ENCODE assay signal across 10 mouse cellular contexts in genomic region chr13:56704596-56704995, GRCm38 (mm10). TPM values are rescaled to one million over a fixed set of nuclear protein-coding genes. Genes with fewer than 3 reads are reported as not detected.
DNase-seq lines count a peak whose midpoint lies in the region; ATAC-seq and TF ChIP-seq lines count a peak whose summit lies in the region.
"Had no signal": no experiment of that assay in that cellular context is flagged by ENCODE, and none has a peak within 500 bp of the region (broad histone marks: within the 10 kb centered on the region; RNA-seq: fewer than 3 reads in every experiment).

No protein-coding gene starts in this region.

- H3K4me3 ChIP-seq in kidney, embryonic 14.5 days (ENCODE audit: low read length): peak overlapping the region; percentile 79
- H3K4me3 ChIP-seq in embryonic facial prominence, embryonic 14.5 days (ENCODE audit: low read depth, low read length): peak overlapping the region; percentile 80
- H3K4me3 ChIP-seq in midbrain, postnatal 0 days (ENCODE audit: low read depth, low read length): peak overlapping the region; percentile 74; the same call in 1 of the 2 replicates

- ATAC-seq in kidney, embryonic 14.5 days (ENCODE audit: low FRiP score, low TSS enrichment): no peak
- no peak for ATAC-seq in embryonic facial prominence, embryonic 14.5 days (ENCODE audit: low read depth)
- ATAC-seq in midbrain, postnatal 0 days (ENCODE audit: low FRiP score): no peak
- ATAC-seq in megakaryocyte progenitor cell, adult 5-6 weeks (replicated peaks; ENCODE audit: poor library complexity): no peak

- H3K4me2 ChIP-seq in kidney, embryonic 14.5 days (replicated peaks; ENCODE audit: low read depth, low read length): peak overlapping the region; percentile 83
- peak overlapping the region; percentile 58 for H3K4me2 ChIP-seq in embryonic facial prominence, embryonic 14.5 days (ENCODE audit: low read depth, low read length)
- peak overlapping the region; percentile 60 for H3K4me2 ChIP-seq in midbrain, postnatal 0 days (ENCODE audit: low read depth, low read length, poor library complexity, severe bottlenecking)

- 61% methylated on average over 2 of the region's 2 CpGs for WGBS in kidney, embryonic 14.5 days
- WGBS in embryonic facial prominence, embryonic 14.5 days: 39% methylated on average over 2 of the region's 2 CpGs
- WGBS in midbrain, postnatal 0 days: 69% methylated on average over 2 of the region's 2 CpGs

- no peak for DNase-seq in kidney, postnatal 36 days
- DNase-seq in embryonic facial prominence, embryonic 14.5 days (ENCODE audit: low spot score): no peak
- DNase-seq in induced T-regulatory cell, adult 2 months (ENCODE audit: low read depth): peak; percentile 29
- DNase-seq in midbrain, postnatal 0 days (ENCODE audit: low spot score): no peak
- DNase-seq in adrenal gland, postnatal 10 days: no peak
- no peak for DNase-seq in urinary bladder, adult 2 months (ENCODE audit: low spot score)
- DNase-seq: cerebellum, postnatal 36 days had no signal

- peaks cover 35% of the 10 kb centered on the region for H3K4me1 ChIP-seq in kidney, embryonic 14.5 days (ENCODE audit: control insufficient read depth, insufficient read depth, low read length)
- peaks cover 43% of the 10 kb centered on the region for H3K4me1 ChIP-seq in embryonic facial prominence, embryonic 14.5 days (ENCODE audit: control insufficient read depth, insufficient read depth, low read length)
- H3K4me1 ChIP-seq in midbrain, postnatal 0 days (ENCODE audit: insufficient read depth, low read length): peaks cover 17% of the 10 kb centered on the region; the same call in 1 of the 2 replicates

- H3K9me3 ChIP-seq in kidney, embryonic 14.5 days (ENCODE audit: control insufficient read depth, low read length): no peaks in the 10 kb centered on the region
- no peaks in the 10 kb centered on the region for H3K9me3 ChIP-seq in embryonic facial prominence, embryonic 14.5 days (ENCODE audit: control insufficient read depth, low read length)
- H3K9me3 ChIP-seq in midbrain, postnatal 0 days (ENCODE audit: low read length): no peaks in the 10 kb centered on the region

- H3K9ac ChIP-seq in kidney, embryonic 14.5 days (ENCODE audit: low read depth, low read length): peak overlapping the region; percentile 98
- peak overlapping the region; percentile 99; the same call in 1 of the 2 replicates for H3K9ac ChIP-seq in embryonic facial prominence, embryonic 14.5 days (ENCODE audit: low read depth, low read length)
- no peak overlapping the region for H3K9ac ChIP-seq in midbrain, postnatal 0 days (replicated peaks; ENCODE audit: low read length, poor library complexity, severe bottlenecking)

- H3K36me3 ChIP-seq in kidney, embryonic 14.5 days (ENCODE audit: control insufficient read depth, insufficient read depth, low read length): peaks cover 20% of the 10 kb centered on the region
- H3K36me3 ChIP-seq in embryonic facial prominence, embryonic 14.5 days (ENCODE audit: control insufficient read depth, insufficient read depth, low read length): peaks cover 18% of the 10 kb centered on the region; the same call in 1 of the 2 replicates
- peaks cover 7% of the 10 kb centered on the region; the same call in 1 of the 2 replicates for H3K36me3 ChIP-seq in midbrain, postnatal 0 days (ENCODE audit: insufficient read depth, low read length)

- H3K27ac ChIP-seq in kidney, embryonic 14.5 days (ENCODE audit: low read depth, low read length): no peak overlapping the region
- H3K27ac ChIP-seq in embryonic facial prominence, embryonic 14.5 days (replicated peaks; ENCODE audit: low read depth, low read length): no peak overlapping the region
- H3K27ac ChIP-seq in midbrain, postnatal 0 days (ENCODE audit: low read depth, low read length): no peak overlapping the region
- H3K27ac ChIP-seq: left cerebral cortex, adult 2 months had no signal

- TF ChIP-seq CTCF in midbrain, postnatal 0 days (IDR thresholded peaks at IDR 0.05): no peak

- no peaks in the 10 kb centered on the region for H3K27me3 ChIP-seq in kidney, embryonic 14.5 days (ENCODE audit: control insufficient read depth, insufficient read depth, low read length)
- H3K27me3 ChIP-seq in embryonic facial prominence, embryonic 14.5 days (replicated peaks; ENCODE audit: control insufficient read depth, insufficient read depth, low read length): no peaks in the 10 kb centered on the region
- no peaks in the 10 kb centered on the region for H3K27me3 ChIP-seq in midbrain, postnatal 0 days (ENCODE audit: insufficient read depth, low read length)

RNA-seq across cellular contexts. Expression of gene Smad5, which starts 1.8 kb away (rescaled TPM):
- 32.9 and 62.2 TPM in 2 replicates for polyA plus RNA-seq in kidney, embryonic 14.5 days (2014; fragmentation: Nextera tagmentation; extraction: Ambion mirVana)
- polyA plus RNA-seq in embryonic facial prominence, embryonic 14.5 days (2014; fragmentation: Nextera tagmentation; extraction: Ambion mirVana): 45.3 and 45.9 TPM in 2 replicates
- total RNA-seq in midbrain, postnatal 0 days (2014; rRNA removed): 37.4 and 40.6 TPM in 2 replicates
- polyA plus RNA-seq in midbrain, postnatal 0 days (2015; fragmentation: Nextera tagmentation; extraction: Ambion mirVana): 10.7 and 14.8 TPM in 2 replicates
- total RNA-seq in adrenal gland, postnatal 10 days (2021): 10 to 100 TPM; 51.6 to 59.0 TPM
- polyA plus RNA-seq in urinary bladder, adult 2 months (2012; rRNA removed): 21.9 and 25.7 TPM in 2 replicates
- total RNA-seq in megakaryocyte progenitor cell, adult 5-6 weeks (2015): 58.7 and 72.0 TPM in 2 replicates
- 22.6 and 32.3 TPM in 2 replicates for total RNA-seq in megakaryocyte progenitor cell, adult 5-6 weeks (2017)

RNA-seq across cellular contexts. Expression of gene Gm45623, which starts 49.0 kb away (rescaled TPM):
- polyA plus RNA-seq in kidney, embryonic 14.5 days (2014; fragmentation: Nextera tagmentation; extraction: Ambion mirVana): 0.15 TPM in 1 of 2 replicates, not detected in the other
- 0.49 and 0.79 TPM in 2 replicates for polyA plus RNA-seq in embryonic facial prominence, embryonic 14.5 days (2014; fragmentation: Nextera tagmentation; extraction: Ambion mirVana)
- total RNA-seq in midbrain, postnatal 0 days (2014; rRNA removed): 7.9 and 11.3 TPM in 2 replicates
- 2.0 and 2.2 TPM in 2 replicates for polyA plus RNA-seq in midbrain, postnatal 0 days (2015; fragmentation: Nextera tagmentation; extraction: Ambion mirVana)
- total RNA-seq in adrenal gland, postnatal 10 days (2021): under 1 TPM in 1 of 2 experiments, not detected in 1; 0.24 TPM
- polyA plus RNA-seq in urinary bladder, adult 2 months (2012; rRNA removed): not detected in 2 replicates
- total RNA-seq in megakaryocyte progenitor cell, adult 5-6 weeks (2015): not detected in 2 replicates
- not detected in 2 replicates for total RNA-seq in megakaryocyte progenitor cell, adult 5-6 weeks (2017)
